Mouse (Mus musculus) thymus, postnatal 4 days (tissue): ENCODE measurements around the gene Sppl2c.
"Not testable (repeated sequence)": the region's sequence is repeated elsewhere in the genome, so short reads cannot be mapped to it uniquely, and the experiment has no call there.

Experiments
- DNase-seq: peaks from one replicate; pipeline ENCODE4 v3.0.0; 2021

The Sppl2c gene

DNA sequence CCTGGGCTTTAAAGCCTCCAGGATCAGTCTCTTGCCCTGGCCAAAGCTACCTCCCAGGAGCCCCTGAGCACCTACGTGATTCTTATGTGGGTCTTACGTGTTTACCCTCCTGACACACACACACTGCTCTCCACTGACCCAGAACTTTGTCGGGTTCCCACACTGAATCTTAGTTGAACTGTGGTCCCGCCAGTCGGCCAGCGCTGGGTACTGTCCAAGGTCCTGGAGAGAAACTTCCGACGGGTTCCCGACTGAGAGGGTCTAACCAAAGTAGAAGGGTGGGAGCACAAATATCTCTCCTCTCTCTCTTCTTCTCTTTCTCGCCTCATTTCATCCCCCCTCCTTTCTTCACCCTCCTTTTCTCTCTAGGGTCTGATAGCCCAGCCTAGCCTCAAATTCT, 11.7 kb downstream of the Sppl2c start:
- peak; percentile 55 for DNase-seq

DNA sequence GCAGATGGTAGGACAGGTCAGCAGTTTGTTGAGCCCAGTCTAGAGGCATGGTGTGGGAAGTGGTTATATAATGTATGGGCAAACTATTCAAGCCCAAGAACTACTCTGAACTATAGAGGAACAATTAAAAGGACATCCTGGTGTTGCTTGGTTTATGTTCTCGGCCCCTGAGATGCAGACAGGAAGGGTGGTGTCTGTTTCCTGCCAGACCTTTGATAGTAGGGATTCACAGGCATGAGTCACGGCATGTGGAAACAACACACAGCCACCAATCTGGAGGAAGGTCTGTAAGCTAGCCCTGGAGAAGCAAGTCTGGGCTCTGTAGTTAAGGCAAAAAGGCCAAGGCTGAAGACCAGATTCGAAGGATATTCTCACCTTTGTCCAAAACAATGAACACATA, 17.1 kb downstream of the Sppl2c start:
- no peak for DNase-seq

DNA sequence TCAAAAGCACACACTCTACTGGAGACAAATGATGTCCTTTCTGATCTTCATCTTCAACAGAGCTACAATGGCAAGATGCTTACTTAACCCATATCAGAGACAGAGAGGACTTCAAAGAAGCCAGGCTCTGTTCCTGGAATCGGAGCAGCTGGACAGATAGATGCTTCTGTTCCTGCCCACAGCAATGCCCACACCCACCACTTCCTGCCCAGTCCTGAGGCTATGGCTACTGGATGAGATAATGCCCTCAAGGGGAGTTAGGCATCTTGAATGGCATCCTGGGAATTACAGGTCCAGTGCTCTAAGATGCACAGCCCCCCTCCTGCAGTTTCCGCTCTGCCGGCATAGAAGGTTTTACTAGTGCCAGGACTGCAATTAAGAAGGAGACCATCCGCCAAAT, 20.4 kb downstream of the Sppl2c start:
- no peak for DNase-seq

DNA sequence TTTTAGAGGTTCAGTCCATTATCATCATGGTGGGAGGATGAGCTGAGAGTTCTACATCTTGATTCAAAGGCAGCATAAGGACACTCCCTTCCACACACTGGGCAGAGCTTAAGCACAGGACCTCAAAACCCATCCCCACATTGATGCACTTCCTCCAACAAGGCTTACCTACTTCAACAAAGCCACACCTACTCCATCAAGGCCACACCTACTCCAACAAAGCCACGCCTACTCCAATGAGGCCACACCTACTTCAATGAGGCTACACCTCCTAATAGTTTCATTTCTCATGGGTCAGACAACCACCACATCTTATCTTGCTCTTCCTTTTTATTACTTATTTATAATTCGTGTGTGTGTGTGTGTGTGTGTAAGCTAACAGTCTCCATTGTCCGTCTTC, 22.9 kb downstream of the Sppl2c start:
- no peak for DNase-seq

DNA sequence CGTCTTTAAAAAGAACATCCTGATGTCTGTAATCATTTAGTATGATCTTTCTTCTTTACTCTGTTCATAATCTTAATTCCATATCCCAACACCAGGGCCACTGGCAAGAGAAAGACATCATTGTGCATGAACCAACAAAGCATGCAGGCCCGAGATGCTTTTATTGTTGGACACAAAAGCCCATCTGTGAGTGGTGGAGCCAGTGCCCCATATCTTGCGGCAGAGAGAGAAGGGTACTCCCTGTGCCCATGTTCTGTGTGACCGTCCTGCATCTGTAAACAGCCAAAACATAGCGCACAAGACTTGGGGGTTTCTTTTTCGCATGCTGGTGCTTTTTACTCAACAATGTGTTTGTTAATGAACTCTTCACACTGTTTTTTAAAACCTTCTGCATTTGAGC, 25.1 kb downstream of the Sppl2c start:
- DNase-seq = no peak

DNA sequence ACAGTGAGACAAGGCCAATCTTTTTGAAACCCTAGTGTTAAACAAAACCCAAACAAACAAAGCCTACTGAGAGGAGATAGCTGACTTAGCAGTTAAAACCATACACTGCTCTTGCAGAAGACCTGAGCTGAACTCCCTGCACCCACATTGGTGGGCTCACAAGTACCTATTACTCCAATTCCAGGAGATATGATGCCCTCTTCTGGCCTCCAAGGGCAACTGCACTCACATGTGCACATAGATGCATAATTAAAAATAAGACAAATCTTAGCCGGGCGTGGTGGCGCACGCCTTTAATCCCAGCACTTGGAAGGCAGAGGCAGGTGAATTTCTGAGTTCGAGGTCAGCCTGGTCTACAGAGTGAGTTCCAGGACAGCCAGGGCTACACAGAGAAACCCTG, 28.0 kb downstream of the Sppl2c start:
- not testable (repeated sequence) for DNase-seq

DNA sequence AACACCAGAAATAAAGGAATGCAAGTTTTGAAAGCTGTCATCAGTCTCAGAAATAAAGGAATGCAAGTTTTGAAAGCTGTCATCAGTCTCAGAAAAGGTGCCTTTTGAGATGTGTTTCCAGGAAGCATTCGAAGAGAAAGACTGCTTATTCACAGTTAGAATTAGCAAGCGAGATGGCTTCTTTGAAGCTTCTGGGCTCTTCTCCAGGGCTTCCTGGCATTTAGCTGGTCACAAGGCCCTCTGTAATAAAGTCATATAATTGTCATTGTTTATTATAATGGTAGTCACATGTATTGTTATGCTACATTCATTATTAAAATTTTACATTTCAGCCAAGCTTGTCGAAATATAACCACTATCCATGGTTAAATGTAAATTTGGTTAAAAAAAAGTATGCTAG, 31.9 kb downstream of the Sppl2c start:
- DNase-seq = no peak

DNA sequence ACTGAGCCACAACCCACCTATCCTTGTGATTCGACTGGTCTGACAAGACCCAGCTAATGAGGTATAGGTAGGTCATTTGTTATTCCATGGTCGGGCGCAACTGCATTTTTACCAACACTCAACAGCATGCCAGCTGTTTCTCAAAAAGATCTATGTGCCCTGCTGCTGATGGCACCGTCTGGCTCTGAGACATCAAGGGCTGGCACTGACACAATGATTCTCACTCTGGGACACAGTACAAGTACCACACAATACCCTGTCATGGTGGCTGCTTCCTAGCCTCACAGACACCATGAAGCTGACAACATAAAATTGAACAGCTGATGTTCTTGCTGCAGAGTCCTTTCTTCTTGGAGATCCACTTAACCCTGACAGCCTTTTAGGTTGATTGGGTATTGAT, 34.2 kb downstream of the Sppl2c start:
- DNase-seq = no peak

DNA sequence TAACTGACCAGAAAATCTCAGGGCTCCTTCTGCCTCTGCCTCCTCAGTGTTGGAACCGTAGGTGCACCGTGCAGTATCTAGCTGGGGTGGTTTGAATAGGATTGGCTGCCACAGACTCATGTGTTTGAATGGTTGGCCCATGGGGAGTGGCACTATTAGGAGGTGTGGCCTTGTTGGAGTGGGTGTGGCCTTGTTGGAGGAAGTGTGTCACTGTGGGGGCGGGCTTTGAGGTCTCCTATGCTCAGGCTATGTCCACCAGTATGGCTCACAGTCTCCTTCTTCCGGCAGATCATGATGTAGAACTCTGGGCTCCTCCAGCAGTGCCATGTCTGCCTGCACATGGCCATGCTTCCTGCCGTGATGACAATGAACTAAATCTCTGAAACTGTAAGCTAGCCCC, 35.6 kb downstream of the Sppl2c start:
- DNase-seq = no peak

DNA sequence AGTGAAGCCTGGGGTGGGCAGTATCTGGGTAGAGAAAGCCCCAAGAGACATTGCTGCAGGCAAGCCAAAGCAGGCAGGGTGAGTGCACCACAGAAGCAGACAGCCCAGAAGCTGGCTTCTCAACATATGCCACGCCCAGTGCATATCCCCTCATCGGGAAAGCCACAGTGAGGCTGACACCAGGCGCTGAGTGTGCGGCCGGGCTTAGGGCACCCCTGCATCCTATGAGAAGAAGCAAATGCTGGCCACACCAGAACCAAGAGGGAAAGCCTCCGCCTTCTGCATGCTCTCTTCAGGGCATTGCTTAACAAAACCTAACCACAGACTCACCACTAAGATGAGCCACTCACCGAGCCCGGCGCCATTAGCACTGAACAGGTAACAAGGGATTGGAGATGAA, 37.2 kb downstream of the Sppl2c start:
- DNase-seq = no peak

DNA sequence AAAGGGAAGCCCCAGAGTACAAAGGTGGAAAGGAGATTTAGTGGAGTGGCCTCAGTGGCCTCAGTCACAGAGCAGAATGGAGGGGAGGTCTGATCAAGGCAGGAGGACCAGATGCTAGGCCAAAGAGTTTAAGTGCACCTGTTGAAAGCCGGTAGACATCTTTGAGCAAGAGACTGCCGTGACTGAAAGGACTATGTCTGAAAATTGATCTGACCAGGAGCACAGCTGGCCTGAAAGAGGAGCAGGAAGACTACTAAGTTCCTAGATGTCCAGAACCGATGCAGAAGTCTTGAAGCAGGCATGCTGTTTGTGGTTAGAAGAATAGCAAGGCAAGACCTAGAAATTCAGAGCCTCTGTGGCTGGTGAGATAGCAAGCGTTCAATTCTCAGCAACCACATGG, 43.3 kb downstream of the Sppl2c start:
- no peak for DNase-seq

DNA sequence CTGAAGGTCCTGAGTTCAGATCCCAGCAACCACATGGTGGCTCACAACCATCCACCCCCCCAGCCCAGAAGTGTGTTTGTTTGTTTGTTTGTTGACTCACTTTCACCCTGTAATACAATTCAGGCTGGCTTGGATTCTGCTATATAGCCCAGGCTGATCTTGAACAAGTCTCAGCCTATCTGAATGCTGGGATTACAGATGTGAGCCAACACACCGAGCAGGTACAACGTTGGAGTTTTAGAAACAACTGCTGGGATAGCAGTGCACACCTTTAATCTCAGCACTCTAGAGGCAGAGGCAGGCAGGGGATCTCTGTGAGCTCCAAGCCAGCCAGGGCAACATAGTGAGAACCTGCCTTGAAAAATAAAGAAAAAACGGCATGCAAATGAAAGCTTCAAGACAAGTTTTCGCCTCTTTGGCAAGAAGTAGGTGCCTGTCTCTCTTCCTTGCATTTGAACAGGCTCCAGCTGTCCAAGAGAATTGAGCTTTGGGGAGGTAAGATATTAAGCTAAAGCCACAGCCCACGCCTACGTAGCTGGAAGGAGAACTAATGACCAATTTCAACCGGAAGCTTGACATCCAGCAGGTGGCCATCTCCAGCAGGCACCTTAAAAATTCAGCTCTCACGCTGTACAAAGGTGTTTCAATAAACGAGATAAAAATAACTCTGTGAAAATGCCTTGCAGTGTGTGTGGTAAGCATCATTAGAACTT, 44.1 kb downstream of the Sppl2c start:
- DNase-seq = no peak

DNA sequence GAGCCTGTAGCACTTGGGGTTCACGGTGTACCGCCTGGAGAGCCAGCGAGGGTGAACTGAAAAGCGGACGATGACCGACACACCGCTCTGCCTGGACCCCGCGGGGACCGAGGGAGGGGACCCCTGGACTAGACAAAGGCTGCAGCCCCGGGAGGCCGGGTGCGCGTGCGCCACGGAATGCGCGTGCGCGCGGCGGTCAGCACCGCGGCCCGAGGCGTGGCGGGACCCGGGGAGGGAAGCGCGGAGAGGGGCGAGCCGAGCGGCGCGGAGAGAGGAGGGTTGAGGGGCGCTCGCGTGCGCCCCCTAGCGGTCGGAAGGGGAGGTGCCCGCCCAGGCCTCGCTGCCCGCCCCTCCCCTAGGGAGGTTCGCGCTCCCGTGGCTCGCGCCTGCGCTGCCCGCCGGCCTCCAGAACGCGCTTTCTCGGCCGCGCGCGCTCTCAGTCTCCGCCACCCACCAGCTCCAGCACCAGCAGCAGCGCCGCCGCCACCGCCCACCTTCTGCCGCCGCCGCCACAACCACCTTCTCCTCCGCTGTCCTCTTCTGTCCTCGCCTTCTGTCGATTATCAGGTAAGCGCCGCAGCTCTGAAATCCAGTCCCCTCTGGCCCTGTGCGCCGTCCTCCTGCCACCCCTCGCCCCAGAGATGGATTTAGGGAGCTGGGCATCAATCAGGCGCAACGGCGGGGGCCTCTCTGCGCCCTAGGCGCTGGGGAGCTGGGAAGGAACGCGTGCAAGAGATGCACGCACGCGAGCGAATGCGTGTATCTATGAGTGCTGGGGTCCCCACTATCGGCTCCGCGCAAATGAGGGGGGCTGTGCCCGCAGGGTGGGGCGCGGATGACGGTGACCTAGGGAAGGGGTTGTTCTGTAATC, 45.1 kb downstream of the Sppl2c start, which contains the start of gene Mapt:
TSS of gene Mapt (plus strand) at position 350 of the 871 bp plus-strand sequence.
- DNase-seq = peak; percentile 85

DNA sequence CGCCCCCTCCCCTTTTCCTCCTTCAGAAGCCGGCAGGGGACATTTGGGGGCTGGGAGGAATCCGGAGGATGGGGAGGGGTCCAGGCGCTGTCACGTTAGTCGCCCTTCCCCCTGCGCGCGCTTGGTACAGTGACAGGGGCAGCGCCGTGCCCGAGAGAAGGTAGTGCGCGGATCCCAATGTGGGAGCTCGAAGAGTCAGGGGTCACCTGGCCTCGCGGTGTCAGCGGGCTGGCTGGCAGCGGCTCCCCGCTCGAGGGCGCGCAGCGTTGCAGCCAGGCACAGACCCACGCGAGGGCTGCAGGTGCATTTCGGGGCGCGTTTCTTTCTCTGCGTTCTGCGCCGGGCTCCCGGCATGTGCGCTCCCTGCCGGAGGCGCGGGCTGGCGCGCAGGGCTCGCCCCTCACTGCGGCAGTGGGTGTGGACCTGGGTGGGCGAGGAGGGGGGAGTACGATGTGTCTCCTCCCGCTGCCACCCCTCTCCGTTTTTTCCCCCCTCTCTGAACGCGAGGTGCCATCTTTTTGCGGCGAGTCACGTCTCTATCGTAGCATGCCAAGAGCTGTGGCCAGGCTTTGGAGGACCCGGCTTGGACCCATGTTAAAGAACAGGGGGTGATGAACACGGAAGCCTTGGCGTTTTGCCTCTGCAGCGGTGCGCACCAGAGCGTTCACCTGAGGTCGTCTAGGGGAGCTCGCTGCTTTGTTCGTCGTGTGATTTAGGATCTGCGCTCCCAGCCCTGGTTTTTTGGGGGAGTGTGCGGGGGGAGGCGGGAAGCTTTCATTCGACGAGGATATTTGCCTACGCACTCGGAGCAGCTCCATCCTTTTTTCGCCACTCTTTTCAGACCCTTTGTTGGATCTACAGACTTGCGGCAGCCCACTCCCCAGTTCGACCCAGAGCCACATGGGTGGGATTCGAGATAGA, 46.3 kb downstream of the Sppl2c start:
- peak; percentile 66 for DNase-seq

DNA sequence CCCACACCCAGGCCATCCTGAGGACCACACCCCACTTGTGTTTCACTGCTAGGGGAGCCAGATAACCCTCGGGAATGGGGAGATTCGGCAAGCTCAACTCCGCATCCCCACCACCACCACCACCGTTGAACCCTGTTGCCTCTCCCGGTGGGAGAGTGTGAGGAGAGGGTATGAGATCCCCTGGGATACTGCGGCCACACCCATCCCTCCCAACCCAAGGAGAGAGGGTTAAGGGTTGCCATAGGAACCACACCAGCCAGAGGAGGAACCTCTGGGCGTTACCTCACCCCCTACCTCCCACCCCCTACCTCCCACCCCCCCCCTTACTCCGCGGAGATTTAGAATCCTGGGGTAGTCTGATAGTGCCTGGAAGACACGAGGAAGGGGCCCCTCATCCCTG, 47.0 kb downstream of the Sppl2c start:
- no peak for DNase-seq

DNA sequence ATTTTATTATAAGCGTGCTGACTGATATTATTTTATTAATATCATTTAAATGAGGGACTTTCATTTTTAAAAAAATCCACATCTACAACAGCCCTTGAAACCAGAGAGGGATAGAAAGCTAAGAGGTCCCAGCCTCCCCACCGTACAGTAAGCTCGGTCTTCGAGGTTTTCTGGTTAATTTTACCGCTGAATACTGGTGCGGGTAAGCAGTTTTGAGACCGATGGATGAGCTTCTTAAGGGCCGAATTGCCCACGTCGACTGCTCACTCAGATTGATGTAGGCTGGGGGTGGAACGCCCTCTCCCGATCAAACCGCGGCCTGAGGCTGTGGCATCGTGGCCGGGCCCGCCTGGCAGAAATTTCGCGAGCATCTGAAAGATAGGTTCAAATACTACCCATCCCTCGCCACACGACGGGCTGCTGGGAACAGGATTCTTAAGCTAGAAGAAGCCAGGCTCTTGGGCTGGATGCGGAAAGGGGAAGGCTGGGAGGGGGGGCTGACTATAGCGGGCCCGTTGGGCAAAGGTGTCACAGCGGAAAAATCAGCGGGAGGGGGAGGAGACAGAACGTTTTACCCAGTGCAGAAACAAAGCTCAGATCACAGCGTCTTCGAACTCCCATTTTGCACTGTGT, 47.6 kb downstream of the Sppl2c start:
- DNase-seq = peak; percentile 19

DNA sequence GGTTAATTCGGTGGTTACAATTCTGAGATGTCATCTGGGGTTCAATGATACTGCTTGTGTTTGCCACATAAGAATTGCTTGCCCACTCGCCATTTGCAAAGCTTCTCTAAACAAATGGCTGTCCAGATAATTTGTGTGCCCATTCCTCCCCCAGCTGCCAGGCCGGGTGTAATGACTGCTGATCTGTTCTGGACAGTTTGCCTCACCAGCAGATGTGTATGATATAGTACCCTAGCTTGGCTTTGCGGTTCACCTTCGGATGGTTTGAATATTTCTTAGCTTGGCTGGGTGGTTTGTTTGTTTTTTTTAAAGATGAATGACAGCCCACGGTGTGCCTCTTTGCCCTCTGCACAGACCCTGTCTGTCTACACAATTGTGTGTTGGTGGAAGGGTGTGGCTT, 48.6 kb downstream of the Sppl2c start:
- DNase-seq = no peak

DNA sequence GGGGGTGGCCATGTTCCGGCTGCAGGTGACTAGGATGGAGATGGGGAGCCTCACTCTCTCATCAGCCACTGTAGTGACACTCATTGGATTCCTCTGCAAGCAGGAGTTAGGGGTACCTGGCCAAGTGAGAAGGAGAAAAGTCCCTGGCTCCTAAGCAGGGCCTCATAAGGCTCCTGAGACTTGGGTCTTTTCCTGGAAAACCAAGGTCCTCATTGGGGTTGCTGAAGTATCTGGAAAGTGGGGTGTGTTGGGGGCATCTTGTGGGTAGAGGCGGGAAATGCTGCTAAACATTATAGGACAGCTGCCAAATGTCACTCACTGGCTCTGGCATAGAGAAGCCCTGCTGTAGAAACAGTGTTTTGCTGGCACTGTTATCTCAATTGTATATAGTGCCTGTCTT, 49.8 kb downstream of the Sppl2c start:
- no peak for DNase-seq

DNA sequence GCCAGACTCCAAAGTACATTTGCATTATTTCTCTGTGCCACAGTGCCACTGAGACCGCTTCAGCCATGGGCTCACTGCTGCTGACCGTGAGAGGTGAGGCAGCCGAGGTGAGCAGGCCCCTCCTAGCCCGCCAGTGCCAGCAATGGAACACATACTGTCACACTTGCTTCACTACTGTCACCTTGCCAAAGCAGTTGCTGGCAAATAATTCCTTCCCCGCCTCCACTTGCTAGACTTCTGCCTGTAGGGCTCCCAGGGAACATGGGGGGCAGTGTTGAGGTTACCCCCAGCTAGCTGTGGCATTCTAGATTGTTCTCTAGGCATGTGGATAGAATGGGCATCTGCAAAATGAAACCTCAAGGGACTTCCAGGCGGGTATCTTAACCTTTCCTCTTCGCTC, 51.1 kb downstream of the Sppl2c start:
- DNase-seq = no peak

DNA sequence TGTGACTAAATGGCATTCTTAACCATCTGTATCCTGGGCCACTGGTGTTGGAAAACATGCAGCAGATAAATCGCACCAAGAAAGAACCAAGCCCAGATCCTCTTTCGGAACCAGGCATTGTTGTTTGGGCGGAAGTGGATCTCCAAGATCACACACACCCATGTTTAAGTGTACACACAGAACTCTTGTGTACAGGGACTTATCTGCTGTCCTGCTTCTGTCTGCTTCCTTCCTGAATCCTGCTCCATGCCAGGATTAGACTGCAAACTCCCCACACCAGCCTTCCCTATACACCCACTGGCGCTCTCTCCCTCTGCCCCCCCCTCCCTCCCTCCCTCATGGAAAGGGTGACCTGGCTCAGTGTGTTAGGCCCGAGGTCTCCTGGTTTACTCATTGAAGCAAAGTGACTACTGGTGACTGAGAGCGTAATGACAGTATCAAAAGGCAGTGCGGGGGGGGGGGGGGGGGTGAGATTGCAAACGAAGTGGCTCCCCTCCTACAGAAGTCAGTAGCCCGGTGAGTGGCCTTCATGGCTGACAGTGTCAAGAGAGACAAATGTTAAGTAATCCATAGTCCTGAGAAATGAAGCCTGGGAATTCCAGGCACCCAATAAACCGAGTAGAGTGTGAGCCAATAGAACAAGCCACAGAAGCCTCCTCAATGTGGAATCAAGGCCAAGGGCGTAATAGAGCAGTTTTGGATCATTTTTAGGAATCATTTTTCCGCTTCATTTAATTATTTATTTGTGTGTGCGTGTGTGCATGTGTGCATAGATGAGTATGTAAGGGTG, 52.0 kb downstream of the Sppl2c start:
- no peak for DNase-seq
